Mouse (Mus musculus): ENCODE data around the gene Cox6b2. TPM values are rescaled to one million over a fixed set of nuclear protein-coding genes. Genes with fewer than 3 reads are reported as not detected.

The Cox6b2 gene
- total and polyA plus RNA-seq, 2 experiments from 2014 or later, result 27.8 TPM; not detected in 1

DNA sequence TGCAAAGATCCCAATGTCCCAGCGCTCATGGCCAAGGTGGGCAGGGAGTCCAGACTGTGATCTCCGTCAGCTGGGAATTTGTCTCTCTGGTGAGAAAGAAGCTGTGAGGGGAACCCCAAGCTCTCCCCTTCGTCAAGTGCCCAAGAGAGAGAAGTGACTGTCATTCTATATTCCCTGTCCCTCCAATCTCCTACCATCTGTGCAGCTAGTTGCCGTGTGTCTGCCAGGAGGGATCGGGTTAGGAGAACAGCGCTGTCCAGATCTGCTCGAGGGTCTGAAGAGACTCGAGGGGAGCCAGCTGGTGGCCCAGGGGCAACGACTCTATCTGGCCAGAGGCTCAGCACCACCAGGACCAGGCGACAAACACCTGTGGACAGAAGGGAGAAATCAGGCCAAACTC is 23.2 kb upstream of the Cox6b2 start:
- TF ChIP-seq EP300 (IDR thresholded peaks at IDR 0.05; ENCODE audit: low read depth), result no peak
- TF ChIP-seq CTCF (IDR thresholded peaks at IDR 0.05; ENCODE audit: low read depth), result no peak
- Histone ChIP-seq H3K4me1 (ENCODE audit: control insufficient read depth, insufficient read depth) (no peaks in the 10 kb centered on the region), H3K27me3 (ENCODE audit: control insufficient read depth, insufficient read depth, low read length) (peaks cover 61% of the 10 kb centered on the region), H3K9ac (replicated peaks; ENCODE audit: low read depth, low read length) (no peak overlapping the region), H3K4me2 (ENCODE audit: low read depth, low read length) (no peak overlapping the region), H3K27ac (ENCODE audit: low read depth) (no peak overlapping the region), H3K36me3 (replicated peaks; ENCODE audit: control insufficient read depth, insufficient read depth, low read length) (no peaks in the 10 kb centered on the region), H3K9me3 (replicated peaks; ENCODE audit: control insufficient read depth, low read length) (no peaks in the 10 kb centered on the region; the same call in 1 of the 2 replicates), H3K4me3 (ENCODE audit: low read depth, low read length) (no peak overlapping the region)
- 35% methylated on average over 10 of the region's 10 CpGs for WGBS
- no peak for DNase-seq (ENCODE audit: low spot score)
- ATAC-seq (ENCODE audit: insufficient read depth, low read depth), result no peak

DNA sequence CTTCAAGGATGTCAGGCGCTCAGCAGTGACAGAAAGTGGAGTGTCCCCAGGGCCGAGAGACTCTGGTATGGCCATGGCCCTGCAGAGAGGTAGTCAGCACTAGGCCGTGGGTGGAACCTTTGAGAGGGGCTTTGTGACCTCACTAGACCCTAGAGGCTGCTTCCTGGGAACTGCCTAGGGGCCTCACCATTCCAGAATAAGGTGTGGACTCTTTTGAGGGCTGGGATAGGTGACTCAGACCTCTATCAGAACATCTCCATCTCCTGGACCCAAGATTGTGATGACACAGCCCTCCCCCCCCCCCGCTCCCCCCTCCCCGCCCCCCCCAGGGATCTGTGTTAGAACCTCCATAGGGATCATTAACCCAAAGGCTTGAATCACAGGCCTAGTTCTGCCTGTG is 18.3 kb upstream of the Cox6b2 start, which contains the start of gene Fam71e2:
TSS of gene Fam71e2 (minus strand) at position 101 of the 400 bp plus-strand sequence.
- Histone ChIP-seq H3K4me3 (ENCODE audit: low read depth, low read length) (no peak within 1 kb of the TSS), H3K27me3 (ENCODE audit: control insufficient read depth, insufficient read depth, low read length) (peaks cover 20% of the 10 kb centered on the region), H3K4me1 (ENCODE audit: control insufficient read depth, insufficient read depth) (no peaks in the 10 kb centered on the region), H3K36me3 (replicated peaks; ENCODE audit: control insufficient read depth, insufficient read depth, low read length) (no peaks in the 10 kb centered on the region), H3K9ac (replicated peaks; ENCODE audit: low read depth, low read length) (no peak within 1 kb of the TSS), H3K4me2 (ENCODE audit: low read depth, low read length) (no peak within 1 kb of the TSS), H3K27ac (ENCODE audit: low read depth) (no peak within 1 kb of the TSS), H3K9me3 (replicated peaks; ENCODE audit: control insufficient read depth, low read length) (no peaks in the 10 kb centered on the region; the same call in 1 of the 2 replicates)
- DNase-seq (ENCODE audit: low spot score), result no peak
- no peak for ATAC-seq (ENCODE audit: insufficient read depth, low read depth)
- WGBS, result 67% methylated on average over 5 of the region's 5 CpGs
- TF ChIP-seq CTCF (IDR thresholded peaks at IDR 0.05; ENCODE audit: low read depth) (no peak), EP300 (IDR thresholded peaks at IDR 0.05; ENCODE audit: low read depth) (no peak)

DNA sequence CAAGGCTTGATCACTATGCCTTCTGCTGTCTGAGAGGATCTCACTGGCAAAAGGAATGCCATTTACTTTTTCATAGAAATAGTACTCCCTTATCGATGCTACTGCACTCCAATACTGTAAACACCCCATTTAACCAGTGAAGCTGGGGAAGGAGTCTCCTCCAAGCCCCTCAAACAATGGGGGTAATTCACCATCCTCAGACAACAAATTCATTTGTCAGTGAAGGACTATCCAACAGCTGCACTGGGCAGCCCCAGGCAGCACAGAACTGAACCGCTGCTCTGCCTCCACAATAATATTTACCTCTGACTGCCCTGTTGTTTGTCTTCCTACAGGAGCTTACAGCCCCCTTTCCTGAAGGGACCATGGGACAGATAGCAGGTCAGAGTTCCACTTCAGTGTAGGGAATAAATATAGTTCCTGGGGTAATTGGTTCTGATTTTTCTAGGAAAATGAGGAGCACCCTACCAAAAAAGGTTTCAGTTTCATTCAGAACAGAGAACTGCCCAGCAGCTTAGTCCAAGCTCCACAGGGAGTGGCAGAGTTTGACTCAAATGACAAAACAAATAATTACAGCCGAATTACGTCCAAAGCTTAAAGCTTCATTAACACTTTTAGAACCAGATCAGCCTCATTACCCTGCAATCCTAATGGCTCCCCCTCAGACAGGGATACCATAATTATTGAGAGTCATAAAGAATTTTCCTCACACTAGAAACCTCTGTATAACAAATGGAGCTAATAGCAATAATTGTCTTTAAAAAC is 12.2 kb upstream of the Cox6b2 start:
- 28% methylated on average over 4 of the region's 4 CpGs for WGBS
- no peak for ATAC-seq (ENCODE audit: insufficient read depth, low read depth)
- DNase-seq (ENCODE audit: low spot score), result no peak
- no peak overlapping the region for H3K4me3 ChIP-seq (ENCODE audit: low read depth, low read length)
- H3K27me3 ChIP-seq (ENCODE audit: control insufficient read depth, insufficient read depth, low read length), result 0 out of 2 replicates have a peak, but pooled peaks cover 4% of the 10 kb centered on the region
- no peaks in the 10 kb centered on the region for H3K36me3 ChIP-seq (replicated peaks; ENCODE audit: control insufficient read depth, insufficient read depth, low read length)
- H3K9ac ChIP-seq (replicated peaks; ENCODE audit: low read depth, low read length), result no peak overlapping the region
- no peaks in the 10 kb centered on the region for H3K9me3 ChIP-seq (replicated peaks; ENCODE audit: control insufficient read depth, low read length)
- H3K4me2 ChIP-seq (ENCODE audit: low read depth, low read length), result no peak overlapping the region
- TF ChIP-seq CTCF (IDR thresholded peaks at IDR 0.05; ENCODE audit: low read depth), result no peak
- no peak for TF ChIP-seq EP300 (IDR thresholded peaks at IDR 0.05; ENCODE audit: low read depth)
- H3K4me1 ChIP-seq (ENCODE audit: control insufficient read depth, insufficient read depth), result no peaks in the 10 kb centered on the region
- H3K27ac ChIP-seq (ENCODE audit: low read depth), result no peak overlapping the region

DNA sequence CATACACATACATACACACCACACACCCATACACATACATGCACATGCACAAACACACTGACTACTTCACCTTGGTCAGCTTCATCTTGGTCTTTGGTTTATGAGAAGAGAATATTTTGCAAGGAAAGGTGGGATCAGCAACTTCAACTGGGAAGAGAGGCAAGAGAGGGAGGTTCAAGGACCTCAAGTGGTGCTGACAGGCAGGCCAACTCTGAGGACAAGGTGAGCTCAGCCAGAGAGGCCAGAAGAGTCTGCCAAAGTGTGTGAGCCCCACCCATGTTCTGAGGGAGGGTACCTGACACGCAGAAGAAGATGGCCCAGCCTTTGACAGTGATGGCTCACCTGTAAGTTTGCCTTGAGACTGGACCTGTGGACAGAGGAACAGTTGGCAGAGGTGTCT is 6.8 kb upstream of the Cox6b2 start:
- Histone ChIP-seq H3K9me3 (replicated peaks; ENCODE audit: control insufficient read depth, low read length) (no peaks in the 10 kb centered on the region), H3K4me2 (ENCODE audit: low read depth, low read length) (no peak overlapping the region), H3K4me1 (ENCODE audit: control insufficient read depth, insufficient read depth) (no peaks in the 10 kb centered on the region), H3K36me3 (replicated peaks; ENCODE audit: control insufficient read depth, insufficient read depth, low read length) (no peaks in the 10 kb centered on the region), H3K9ac (replicated peaks; ENCODE audit: low read depth, low read length) (no peak overlapping the region), H3K27ac (ENCODE audit: low read depth) (no peak overlapping the region), H3K27me3 (ENCODE audit: control insufficient read depth, insufficient read depth, low read length) (no peaks in the 10 kb centered on the region), H3K4me3 (ENCODE audit: low read depth, low read length) (no peak overlapping the region)
- WGBS, result 43% methylated on average over 1 of the region's 1 CpGs
- DNase-seq (ENCODE audit: low spot score) (no peak), ATAC-seq (ENCODE audit: insufficient read depth, low read depth) (no peak)
- no peak for TF ChIP-seq CTCF (IDR thresholded peaks at IDR 0.05; ENCODE audit: low read depth)
- no peak for TF ChIP-seq EP300 (IDR thresholded peaks at IDR 0.05; ENCODE audit: low read depth)

DNA sequence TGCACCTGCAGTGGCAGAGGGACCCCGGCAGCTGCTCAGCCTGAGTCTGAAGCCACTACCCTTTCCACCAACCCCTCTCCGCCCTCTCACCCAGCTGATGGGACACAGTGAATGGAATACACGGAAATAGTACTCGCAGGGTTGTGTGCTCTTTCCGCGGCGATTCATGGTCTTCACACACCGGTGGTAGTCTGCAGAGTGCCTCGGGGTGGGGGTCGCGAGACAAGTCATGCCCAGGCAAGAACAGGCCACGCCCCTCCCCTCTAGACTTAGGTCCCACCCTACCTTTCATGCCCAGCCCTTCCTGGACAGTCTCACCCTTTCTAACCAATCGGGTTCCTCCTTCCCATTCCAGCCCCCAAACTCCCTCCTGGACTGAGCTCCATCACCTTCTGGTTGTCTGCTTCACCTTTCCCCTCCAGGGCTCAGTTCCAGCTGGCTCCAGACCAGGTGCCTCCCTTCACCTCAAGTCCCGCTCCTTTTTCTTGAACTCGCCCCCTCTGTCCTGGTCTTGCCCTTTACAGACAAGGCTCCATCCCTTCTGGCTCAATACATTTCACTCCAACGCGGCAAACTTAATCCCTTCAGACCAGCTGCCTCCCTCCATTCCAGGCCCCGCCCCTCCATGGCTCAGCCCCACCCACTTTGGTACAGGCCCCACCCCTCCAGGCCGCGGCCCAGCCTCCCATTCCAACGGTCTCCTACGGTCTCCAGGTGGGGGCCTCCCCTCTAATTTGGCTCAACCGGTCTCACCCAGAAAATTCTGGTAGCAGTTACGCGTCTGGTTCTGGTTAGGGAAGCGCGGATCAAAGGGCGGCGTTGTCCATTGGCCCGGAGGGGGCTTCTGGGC is 698 bp downstream of the Cox6b2 start:
- Histone ChIP-seq H3K4me1 (ENCODE audit: control insufficient read depth, insufficient read depth) (peaks cover 13% of the 10 kb centered on the region), H3K27me3 (ENCODE audit: control insufficient read depth, insufficient read depth, low read length) (no peaks in the 10 kb centered on the region), H3K4me2 (ENCODE audit: low read depth, low read length) (peak overlapping the region; percentile 58), H3K4me3 (ENCODE audit: low read depth, low read length) (peak overlapping the region; percentile 40), H3K9ac (replicated peaks; ENCODE audit: low read depth, low read length) (peak overlapping the region; percentile 25; the same call in 1 of the 2 replicates), H3K27ac (ENCODE audit: low read depth) (no peak overlapping the region), H3K9me3 (replicated peaks; ENCODE audit: control insufficient read depth, low read length) (no peaks in the 10 kb centered on the region), H3K36me3 (replicated peaks; ENCODE audit: control insufficient read depth, insufficient read depth, low read length) (0 out of 2 replicates have a peak, but pooled peaks cover 1% of the 10 kb centered on the region)
- TF ChIP-seq EP300 (IDR thresholded peaks at IDR 0.05; ENCODE audit: low read depth) (no peak), CTCF (IDR thresholded peaks at IDR 0.05; ENCODE audit: low read depth) (no peak)
- DNase-seq (ENCODE audit: low spot score) (peak; percentile 21), ATAC-seq (ENCODE audit: insufficient read depth, low read depth) (peak; percentile 75)
- 2% methylated on average over 30 of the region's 30 CpGs for WGBS

Data from heart, postnatal 0 days (tissue).